Mouse (Mus musculus): ENCODE measurements around the gene Apoa2. TPM values are rescaled to one million over a fixed set of nuclear protein-coding genes. Genes with fewer than 3 reads are reported as not detected.

Apoa2 gene
- total RNA-seq, 2 experiments from 2014 or later = 1,052 to 2,650 TPM

DNA sequence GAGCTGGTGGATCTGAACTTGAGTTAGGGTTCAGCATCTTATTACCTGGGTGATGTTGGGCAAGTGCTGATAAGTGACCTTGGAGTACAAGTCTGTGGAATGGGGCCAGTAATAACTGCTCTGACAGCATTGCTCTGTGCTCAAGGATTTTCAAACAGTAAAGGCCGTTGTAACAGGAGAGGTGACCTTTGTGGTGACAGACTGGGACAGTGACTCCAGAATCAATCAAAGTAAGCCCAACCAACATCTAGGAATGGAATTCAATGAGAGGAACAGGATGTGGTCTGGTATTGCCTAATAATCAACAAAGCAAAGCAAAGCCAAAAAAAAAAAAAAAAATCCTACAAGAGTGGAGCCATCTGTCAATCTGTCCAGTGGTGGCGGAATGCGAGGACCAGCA lies 35.5 kb downstream of the Apoa2 start:
- DNase-seq = no peak

DNA sequence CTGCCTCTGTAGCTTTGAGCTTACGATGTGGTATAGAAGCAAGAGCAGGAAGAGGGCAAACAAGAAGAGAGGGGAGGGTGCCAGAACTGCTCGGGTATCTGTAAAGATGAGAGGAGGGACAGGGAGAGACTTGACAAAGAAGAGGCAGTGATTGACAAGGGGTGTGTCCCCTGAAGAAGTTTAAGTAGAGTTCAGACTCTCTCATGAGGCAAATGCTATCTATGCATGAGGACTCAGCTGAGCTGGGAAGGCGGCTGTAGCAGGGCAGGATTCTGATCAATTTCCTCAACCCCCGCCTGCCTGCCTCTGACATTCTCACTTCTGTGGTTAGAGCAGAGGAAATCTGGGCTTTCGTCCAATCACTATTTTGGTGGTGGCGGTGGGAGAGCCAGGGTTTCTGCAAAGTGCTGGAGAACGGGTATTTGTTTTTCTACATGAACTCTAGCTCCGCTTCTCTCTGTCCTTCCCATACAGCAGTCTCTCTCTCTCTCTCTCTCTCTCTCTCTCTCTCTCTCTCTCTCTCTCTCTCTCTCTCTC lies 37.8 kb downstream of the Apoa2 start:
- peak; percentile 79 for DNase-seq

DNA sequence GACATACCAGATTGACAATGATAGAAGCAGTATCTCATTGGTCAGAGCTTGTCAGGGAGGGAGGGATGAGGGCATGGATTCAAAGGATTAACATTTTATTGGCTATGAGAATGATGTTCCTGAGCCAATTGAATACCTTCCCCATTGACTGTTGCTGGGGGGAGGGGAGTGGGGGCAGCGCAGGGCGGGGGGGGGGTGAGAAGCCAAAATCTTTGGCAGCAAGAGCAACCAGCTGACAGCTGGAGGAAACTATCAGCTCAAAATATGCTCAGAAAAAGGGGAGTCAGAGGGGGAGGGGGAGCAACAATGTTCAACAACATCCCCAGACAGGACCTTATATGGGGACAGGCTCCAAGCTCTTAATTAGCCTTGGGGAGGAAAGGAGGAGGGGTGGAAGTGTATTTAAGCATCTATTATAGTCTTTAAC lies 38.3 kb downstream of the Apoa2 start:
- DNase-seq = peak; percentile 38

DNA sequence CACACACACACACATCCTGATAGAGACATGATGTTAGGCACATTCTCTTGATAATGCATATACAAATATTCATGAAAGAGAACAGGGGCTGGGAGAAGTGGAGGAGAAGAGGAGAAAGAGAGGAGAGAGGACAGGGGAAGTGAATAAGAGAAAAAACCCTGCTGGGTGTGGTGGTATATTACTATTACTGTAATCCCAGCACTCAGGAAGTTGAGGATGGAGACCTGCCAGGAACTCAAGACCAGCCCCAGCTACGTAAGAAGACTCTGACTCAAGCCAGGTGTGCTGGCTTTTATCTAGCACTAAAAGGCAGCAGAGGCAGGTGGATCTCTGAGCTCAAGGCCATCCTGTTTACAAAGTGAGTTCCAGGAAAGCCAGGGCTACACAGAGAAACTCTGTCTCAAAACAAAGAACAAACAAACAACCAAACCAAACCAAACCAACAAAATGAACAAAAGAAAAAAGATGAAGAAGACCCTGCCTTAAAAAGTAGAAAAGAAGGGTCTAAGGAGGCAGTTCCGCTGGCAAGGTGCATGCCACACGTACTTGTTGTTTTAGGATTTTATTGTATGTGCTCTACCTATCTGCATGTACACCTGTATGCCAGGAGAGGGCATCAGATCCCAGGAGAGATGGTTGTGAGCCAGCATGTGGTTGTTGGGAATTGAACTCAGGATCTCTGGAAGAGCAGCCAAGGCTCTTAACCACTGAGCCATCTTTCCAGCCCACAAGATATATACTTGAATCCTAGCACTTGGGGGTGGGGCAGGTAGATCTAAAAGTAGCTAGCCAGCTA lies 39.0 kb downstream of the Apoa2 start:
- no peak for DNase-seq

DNA sequence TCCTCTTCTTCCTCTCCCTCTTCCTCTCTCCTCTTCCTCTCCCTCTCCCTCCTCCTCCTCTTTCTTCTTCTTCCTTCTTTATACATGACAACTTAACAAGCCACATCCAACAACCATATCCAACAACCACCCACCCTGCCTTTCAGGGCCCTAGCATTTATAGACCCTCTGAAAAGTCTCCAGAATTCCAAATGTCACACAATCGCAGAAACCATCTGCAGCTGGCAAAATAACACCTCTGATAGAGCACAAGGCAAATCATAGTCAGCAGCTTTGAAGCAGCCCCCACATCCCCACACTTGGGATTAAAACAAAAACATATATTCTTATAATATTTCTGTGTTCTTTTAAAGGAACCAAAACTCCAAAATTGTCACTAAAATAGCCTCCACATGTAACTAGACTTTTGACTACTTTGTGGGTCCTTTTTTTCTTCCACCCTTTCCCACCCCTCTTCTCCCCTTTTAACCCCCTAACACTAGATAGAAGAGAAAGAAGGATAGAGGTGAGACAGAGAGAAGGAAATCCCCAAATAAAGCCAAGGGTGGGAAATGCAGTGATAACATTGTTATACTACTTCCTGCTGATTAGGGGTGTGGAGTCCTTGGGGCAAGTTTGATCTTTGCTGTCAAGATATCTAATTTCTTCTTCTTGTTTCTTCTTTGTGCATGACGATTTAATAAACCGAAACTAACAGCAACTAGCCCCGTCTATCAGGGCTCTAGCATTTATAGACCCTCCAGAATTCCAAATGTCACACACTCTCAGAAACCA lies 41.3 kb downstream of the Apoa2 start:
- no peak for DNase-seq

DNA sequence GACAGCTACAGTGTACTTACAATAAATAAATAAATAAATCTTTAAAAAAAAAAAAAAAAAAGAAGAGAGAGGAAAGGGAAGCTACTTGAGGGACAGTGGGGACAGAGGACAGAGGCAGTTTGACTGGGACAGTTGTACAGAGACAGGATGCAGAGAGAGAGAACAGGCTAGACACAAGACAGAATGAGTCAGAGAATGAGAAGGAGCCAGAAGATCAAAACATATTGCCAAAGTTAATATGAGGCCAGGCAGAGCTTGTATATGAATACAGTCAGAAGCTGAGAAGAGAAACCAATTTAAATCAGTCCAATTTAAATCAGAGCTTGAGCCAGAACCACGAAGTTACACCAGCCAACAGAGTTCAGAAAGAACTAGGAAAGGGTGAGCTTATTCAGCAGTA lies 43.5 kb downstream of the Apoa2 start:
- DNase-seq = no peak

DNA sequence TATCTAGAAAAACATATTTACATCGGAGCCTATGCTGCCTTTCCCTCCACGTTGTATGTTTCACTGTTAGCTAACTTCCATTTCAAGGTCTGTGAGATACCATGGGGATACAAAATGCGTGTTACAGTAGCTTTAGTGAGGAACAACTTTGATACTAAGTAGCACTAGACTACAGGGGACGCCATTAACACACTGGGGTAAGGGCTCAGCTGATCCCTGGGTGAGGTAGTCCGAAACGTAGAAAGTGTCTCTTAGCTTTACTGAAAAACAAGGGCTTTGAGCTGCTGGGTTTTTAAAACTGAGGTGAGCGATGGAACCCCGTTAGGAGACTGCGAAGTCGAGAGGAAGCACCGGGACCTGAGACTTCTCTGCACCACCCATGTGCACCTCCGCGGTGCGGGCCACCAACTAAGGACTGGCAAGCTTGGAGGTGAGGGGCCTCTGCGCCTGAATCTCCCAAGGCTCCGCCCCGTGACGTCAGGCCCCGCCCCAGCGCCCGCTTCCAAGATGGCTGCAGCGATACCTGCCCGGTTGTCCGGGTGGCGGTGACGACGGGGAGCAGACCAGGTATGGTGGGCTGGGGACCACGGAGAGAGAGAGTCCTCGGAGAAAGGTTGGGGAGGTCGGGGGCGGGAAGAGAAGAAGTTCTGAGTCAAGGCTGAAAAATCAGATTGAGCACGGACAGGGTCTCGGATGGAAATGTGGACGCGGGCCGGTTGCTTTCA lies 45.2 kb downstream of the Apoa2 start, which contains the start of gene B4galt3:
Gene B4galt3, plus strand, starts transcription at position 481 of the 725 bp plus-strand sequence.
- peak; percentile 99 for DNase-seq

DNA sequence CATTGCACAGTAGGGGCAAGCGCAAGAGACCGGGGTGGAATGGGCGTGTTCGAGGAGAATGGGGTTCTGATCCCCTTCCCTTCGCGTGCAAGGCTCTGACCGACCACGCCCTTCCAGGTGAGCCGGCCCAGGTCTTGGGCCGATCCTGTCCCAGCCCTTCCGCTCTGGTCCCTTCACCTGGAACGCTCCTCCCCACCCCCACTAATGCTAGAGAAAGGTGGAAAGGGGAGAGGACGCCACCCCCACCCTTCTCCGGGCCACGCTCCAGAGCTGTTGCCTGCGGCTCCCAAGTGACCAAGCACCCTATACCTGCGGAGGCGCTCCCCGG lies 45.7 kb downstream of the Apoa2 start:
- DNase-seq = no peak

DNA sequence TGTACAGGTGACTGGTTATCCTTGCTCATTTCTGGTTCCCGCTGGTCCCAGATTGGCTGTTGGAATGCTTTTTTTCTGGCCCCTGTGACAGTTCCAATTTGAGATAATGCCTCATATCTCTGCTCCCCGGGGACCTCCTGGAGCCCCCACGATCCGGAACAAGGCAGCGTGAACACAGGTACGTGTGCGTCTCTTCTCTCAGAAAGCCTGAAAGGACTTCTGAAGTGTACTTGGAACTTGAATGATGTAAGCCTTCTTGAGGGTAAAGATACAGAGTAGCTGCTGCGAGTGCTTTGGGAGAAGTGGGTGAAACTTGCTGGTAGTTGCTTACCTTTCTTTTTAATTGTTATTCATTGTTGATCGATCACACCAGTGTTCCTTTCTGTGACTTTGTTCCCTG lies 46.3 kb downstream of the Apoa2 start:
- DNase-seq = no peak

DNA sequence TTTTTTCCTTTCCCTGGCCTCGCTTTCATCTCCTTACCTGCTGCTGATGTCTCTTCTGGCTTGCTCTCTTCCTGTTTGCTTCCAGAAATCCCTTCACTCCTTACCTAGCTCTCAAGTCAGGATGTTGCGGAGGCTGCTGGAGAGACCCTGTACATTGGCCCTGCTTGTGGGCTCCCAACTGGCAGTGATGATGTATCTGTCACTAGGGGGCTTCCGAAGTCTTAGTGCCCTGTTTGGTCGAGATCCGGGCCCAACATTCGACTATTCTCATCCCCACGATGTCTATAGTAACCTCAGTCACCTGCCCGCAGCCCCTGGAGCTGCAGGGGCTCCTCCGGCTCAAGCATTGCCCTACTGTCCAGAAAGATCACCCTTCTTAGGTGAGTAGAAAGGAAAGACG lies 46.8 kb downstream of the Apoa2 start:
- no peak for DNase-seq

DNA sequence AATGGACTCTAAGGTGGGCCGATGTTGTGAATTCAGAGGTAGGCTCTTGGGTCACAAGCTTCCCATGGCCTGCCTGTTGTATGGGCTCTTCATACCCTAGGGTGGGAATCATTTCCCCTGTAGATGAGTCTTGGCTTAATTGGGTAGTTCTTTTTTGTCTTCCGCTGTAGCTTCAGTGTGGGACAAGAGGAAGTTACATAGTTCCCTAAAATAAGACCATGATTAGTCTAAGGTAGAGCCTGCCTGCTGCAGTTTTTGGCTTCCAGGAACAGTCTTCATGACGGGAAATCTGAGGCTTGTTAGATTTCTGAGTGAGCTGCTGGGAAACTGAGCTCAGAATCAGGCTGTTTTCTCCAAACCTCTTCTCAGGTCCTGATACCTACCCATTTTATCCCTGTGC lies 47.2 kb downstream of the Apoa2 start:
- no peak for DNase-seq

DNA sequence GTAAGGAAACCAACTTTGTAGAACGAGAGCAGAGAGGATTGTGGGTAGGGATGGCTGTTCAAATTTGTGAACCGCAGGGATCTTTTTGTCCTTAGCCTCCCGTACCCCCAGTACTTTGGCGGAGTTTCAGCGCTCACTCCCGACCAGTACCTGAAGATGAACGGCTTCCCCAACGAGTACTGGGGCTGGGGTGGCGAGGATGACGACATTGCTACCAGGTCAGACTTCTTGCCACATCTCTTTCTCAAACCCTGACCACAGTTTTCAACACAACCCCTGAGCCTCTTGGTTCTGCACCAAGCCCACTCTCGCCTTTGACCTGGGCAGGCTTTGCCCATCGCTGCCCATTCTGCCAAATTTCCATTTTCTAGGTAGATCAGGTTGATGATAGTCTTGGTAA lies 49.3 kb downstream of the Apoa2 start:
- no peak for DNase-seq

DNA sequence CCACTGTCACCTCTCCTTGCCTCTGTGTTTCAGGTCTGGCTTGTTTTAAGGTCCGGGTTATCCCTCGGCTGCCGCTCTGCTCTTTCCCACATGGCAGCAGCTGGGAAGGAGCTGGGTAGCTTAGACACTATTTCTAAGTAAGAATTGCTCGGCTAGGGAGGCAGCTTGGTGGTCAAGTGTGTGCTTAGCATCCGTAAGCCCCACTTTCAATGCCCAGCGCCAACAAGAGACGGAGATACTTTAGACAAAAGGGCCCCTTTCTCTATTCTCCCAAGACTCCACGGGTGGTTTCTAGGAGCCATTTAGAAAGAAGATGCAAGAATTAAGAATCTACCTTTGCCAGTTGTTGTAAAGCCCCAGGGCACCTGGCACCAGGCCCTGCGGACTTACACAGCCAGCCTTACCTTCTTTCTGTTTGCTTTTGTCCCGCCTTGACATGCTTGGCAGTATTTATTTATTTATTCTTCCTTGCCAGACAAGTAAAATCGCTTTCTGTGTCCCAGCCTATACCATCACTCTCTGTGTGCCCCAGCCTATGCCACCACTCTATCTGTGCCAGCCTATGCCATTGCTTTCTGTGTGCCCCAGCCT lies 50.4 kb downstream of the Apoa2 start:
- no peak for DNase-seq

Other genes with a start within 250 kb of the Apoa2 start
- gene Fcgr2b, start 248.5 kb upstream of the Apoa2 start, total RNA-seq (2021) = 10 to 100 TPM; 12.4 to 22.3 TPM
- gene Fcgr4, start 206.1 kb upstream of the Apoa2 start, total RNA-seq (2021) = 1 to 10 TPM in 1 of 2 experiments, under 1 TPM in 1; 0.85 to 1.2 TPM
- gene Fcgr3, start 160.1 kb upstream of the Apoa2 start, total RNA-seq (2021) = 10 to 100 TPM in 1 of 2 experiments, 1 to 10 TPM in 1; 9.8 to 10.4 TPM
- gene Cfap126, start 111.1 kb upstream of the Apoa2 start, total RNA-seq (2021) = 1 to 10 TPM in 1 of 2 experiments, under 1 TPM in 1; 0.51 to 1.3 TPM
- gene Sdhc, start 74.5 kb upstream of the Apoa2 start, total RNA-seq (2021) = 100 to 1,000 TPM; 746 to 845 TPM
- gene Mpz, start 74.3 kb upstream of the Apoa2 start, total RNA-seq (2021) = 10 to 100 TPM; 10.1 to 20.4 TPM
- gene Pcp4l1, start 28.8 kb upstream of the Apoa2 start, total RNA-seq (2021) = 10 to 100 TPM; 28.0 to 30.7 TPM
- gene Nr1i3, start 11.1 kb upstream of the Apoa2 start, total RNA-seq (2021) = 10 to 100 TPM; 13.4 to 29.4 TPM
- gene Tomm40l, start 2.5 kb upstream of the Apoa2 start, total RNA-seq (2021) = 10 to 100 TPM; 46.9 to 58.1 TPM
- gene Fcer1g, start 9.3 kb downstream of the Apoa2 start, total RNA-seq (2021) = 10 to 100 TPM; 14.4 to 19.2 TPM
- gene Adamts4, start 25.4 kb downstream of the Apoa2 start, total RNA-seq (2021) = 1 to 10 TPM; 4.0 to 5.1 TPM
- gene Ndufs2, start 26.3 kb downstream of the Apoa2 start, total RNA-seq (2021) = 1,000 to 10,000 TPM in 1 of 2 experiments, 100 to 1,000 TPM in 1; 996 to 1,019 TPM
- 10 to 100 TPM; 28.9 to 34.7 TPM for gene B4galt3, start 45.3 kb downstream of the Apoa2 start, total RNA-seq (2021)
- 10 to 100 TPM; 30.8 to 43.8 TPM for gene Ppox, start 56.1 kb downstream of the Apoa2 start, total RNA-seq (2021)
- 10 to 100 TPM; 31.8 to 40.2 TPM for gene Usp21, start 62.9 kb downstream of the Apoa2 start, total RNA-seq (2021)
- 100 to 1,000 TPM; 145 to 153 TPM for gene Ufc1, start 70.0 kb downstream of the Apoa2 start, total RNA-seq (2021)
- 10 to 100 TPM; 33.7 to 35.2 TPM for gene Dedd, start 104.1 kb downstream of the Apoa2 start, total RNA-seq (2021)
- gene Nit1, start 120.6 kb downstream of the Apoa2 start, total RNA-seq (2021) = 10 to 100 TPM; 51.4 to 56.0 TPM
- gene Pfdn2, start 120.6 kb downstream of the Apoa2 start, total RNA-seq (2021) = 100 to 1,000 TPM; 107 to 114 TPM
- gene Klhdc9, start 135.7 kb downstream of the Apoa2 start, total RNA-seq (2021) = 1 to 10 TPM; 5.3 to 5.7 TPM
- under 1 TPM; 0.12 to 0.21 TPM for gene Nectin4, start 145.0 kb downstream of the Apoa2 start, total RNA-seq (2021)
- gene Arhgap30, start 163.9 kb downstream of the Apoa2 start, total RNA-seq (2021) = 1 to 10 TPM; 5.1 to 6.1 TPM
- gene Usf1, start 186.3 kb downstream of the Apoa2 start, total RNA-seq (2021) = 10 to 100 TPM; 53.5 to 67.7 TPM
- gene Tstd1, start 193.8 kb downstream of the Apoa2 start, total RNA-seq (2021) = 10 to 100 TPM; 16.6 to 36.1 TPM
- gene F11r, start 212.5 kb downstream of the Apoa2 start, total RNA-seq (2021) = 10 to 100 TPM; 64.9 to 66.2 TPM

Data from adrenal gland, postnatal 10 days (tissue).